Mouse (Mus musculus): ENCODE results near the gene Wbp1l. TPM values are rescaled to one million over a fixed set of nuclear protein-coding genes. Genes with fewer than 3 reads are reported as not detected.

Wbp1l gene
- total RNA-seq, 1 experiment from 2014 or later: 27.7 TPM

- no peak for ATAC-seq (replicated peaks; ENCODE audit: low read depth, poor library complexity, severe bottlenecking)
These were observed 54.3 kb downstream of the Wbp1l start for GRCm38 (mm10) chr19:46653188-46653587.

GRCm38 (mm10) chr19:46653616-46654235 is 54.8 kb downstream of the Wbp1l start:
- peak; percentile 85 for ATAC-seq (replicated peaks; ENCODE audit: low read depth, poor library complexity, severe bottlenecking)

- no peak for ATAC-seq (replicated peaks; ENCODE audit: low read depth, poor library complexity, severe bottlenecking)
These were observed 56.7 kb downstream of the Wbp1l start for GRCm38 (mm10) chr19:46655626-46656025.

GRCm38 (mm10) chr19:46656151-46656840 is 57.4 kb downstream of the Wbp1l start:
- no peak for ATAC-seq (replicated peaks; ENCODE audit: low read depth, poor library complexity, severe bottlenecking)

- ATAC-seq (replicated peaks; ENCODE audit: low read depth, poor library complexity, severe bottlenecking): no peak
These were observed 58.6 kb downstream of the Wbp1l start for GRCm38 (mm10) chr19:46657339-46658020.

- no peak for ATAC-seq (replicated peaks; ENCODE audit: low read depth, poor library complexity, severe bottlenecking)
These were observed 59.5 kb downstream of the Wbp1l start for GRCm38 (mm10) chr19:46658348-46658747.

- ATAC-seq (replicated peaks; ENCODE audit: low read depth, poor library complexity, severe bottlenecking): no peak
These were observed 60.0 kb downstream of the Wbp1l start for GRCm38 (mm10) chr19:46658851-46659250.

GRCm38 (mm10) chr19:46661511-46661910 is 62.6 kb downstream of the Wbp1l start:
- ATAC-seq (replicated peaks; ENCODE audit: low read depth, poor library complexity, severe bottlenecking): no peak

GRCm38 (mm10) chr19:46662214-46662613 is 63.3 kb downstream of the Wbp1l start:
- ATAC-seq (replicated peaks; ENCODE audit: low read depth, poor library complexity, severe bottlenecking): peak; percentile 29; the same call in 1 of the 2 replicates

GRCm38 (mm10) chr19:46662784-46663183 is 63.9 kb downstream of the Wbp1l start:
- no peak for ATAC-seq (replicated peaks; ENCODE audit: low read depth, poor library complexity, severe bottlenecking)

GRCm38 (mm10) chr19:46665474-46665873 is 66.6 kb downstream of the Wbp1l start:
- no peak for ATAC-seq (replicated peaks; ENCODE audit: low read depth, poor library complexity, severe bottlenecking)

- ATAC-seq (replicated peaks; ENCODE audit: low read depth, poor library complexity, severe bottlenecking): no peak
These were observed 68.4 kb downstream of the Wbp1l start for GRCm38 (mm10) chr19:46667300-46667699.

GRCm38 (mm10) chr19:46668263-46668662 is 69.4 kb downstream of the Wbp1l start:
- ATAC-seq (replicated peaks; ENCODE audit: low read depth, poor library complexity, severe bottlenecking): no peak

GRCm38 (mm10) chr19:46669802-46670201 is 70.9 kb downstream of the Wbp1l start:
- peak; percentile 49 for ATAC-seq (replicated peaks; ENCODE audit: low read depth, poor library complexity, severe bottlenecking)

- ATAC-seq (replicated peaks; ENCODE audit: low read depth, poor library complexity, severe bottlenecking): peak; percentile 82
These were observed 71.8 kb downstream of the Wbp1l start for GRCm38 (mm10) chr19:46670691-46671090.

- ATAC-seq (replicated peaks; ENCODE audit: low read depth, poor library complexity, severe bottlenecking): no peak
These were observed 74.0 kb downstream of the Wbp1l start, which contains the start of gene Cyp17a1 for GRCm38 (mm10) chr19:46672766-46673418. Gene Cyp17a1 (minus strand): TSS chr19:46673172.

- no peak for ATAC-seq (replicated peaks; ENCODE audit: low read depth, poor library complexity, severe bottlenecking)
These were observed 76.8 kb downstream of the Wbp1l start for GRCm38 (mm10) chr19:46675641-46676040.

- ATAC-seq (replicated peaks; ENCODE audit: low read depth, poor library complexity, severe bottlenecking): peak; percentile 81
These were observed 81.0 kb downstream of the Wbp1l start for GRCm38 (mm10) chr19:46679720-46680383.

- ATAC-seq (replicated peaks; ENCODE audit: low read depth, poor library complexity, severe bottlenecking): peak; percentile 97
These were observed 90.8 kb downstream of the Wbp1l start, which contains the start of gene Borcs7 for GRCm38 (mm10) chr19:46689460-46690372. Gene Borcs7 (plus strand): TSS chr19:46689906.

All from common myeloid progenitor, adult 5-6 weeks (primary cell).